Mouse (Mus musculus) limb, embryonic 11.5 days (tissue): Measurements from ENCODE around the gene Phf20. TPM values are rescaled to one million over a fixed set of nuclear protein-coding genes. Genes with fewer than 3 reads are reported as not detected.

Experiments used
- ATAC-seq: fragments of 200-750 bp; cut with Nextera tagmentation; 2 replicates; pipeline ENCODE4 v1.8.0; 2017; ENCODE audit warnings: low read depth; ENCODE audit not compliant: insufficient number of reproducible peaks, low FRiP score, low TSS enrichment
- DNase-seq: peaks from one replicate; pipeline ENCODE4 v3.0.0-alpha.2; 2015; ENCODE audit warnings: low spot score
- H3K27ac ChIP-seq: fragments of 300-500 bp; sonication (generic); replicated peaks from 2 replicates; pipeline ENCODE4 v1.5.1; 2014; ENCODE audit warnings: low read depth, mild to moderate bottlenecking, low read length
- H3K27me3 ChIP-seq: fragments of 300-500 bp; sonication (generic); 2 replicates; pipeline ENCODE4 v1.6.1; 2014; ENCODE audit warnings: mild to moderate bottlenecking, low read length, mixed read lengths; ENCODE audit not compliant: control insufficient read depth, insufficient read depth
- H3K36me3 ChIP-seq: fragments of 300-500 bp; sonication (generic); 2 replicates; pipeline ENCODE4 v1.6.1; 2014; ENCODE audit warnings: mild to moderate bottlenecking, low read length, moderate library complexity, mixed read lengths; ENCODE audit not compliant: control insufficient read depth, insufficient read depth
- H3K4me1 ChIP-seq: fragments of 300-500 bp; sonication (generic); 2 replicates; pipeline ENCODE4 v1.6.1; 2014; ENCODE audit warnings: low read length, mixed read lengths; ENCODE audit not compliant: control insufficient read depth, insufficient read depth
- H3K4me2 ChIP-seq: fragments of 300-500 bp; sonication (generic); 2 replicates; pipeline ENCODE4 v1.6.1; 2014; ENCODE audit warnings: low read depth, mild to moderate bottlenecking, moderate library complexity; ENCODE audit not compliant: severe bottlenecking
- H3K4me3 ChIP-seq: fragments of 300-500 bp; sonication (generic); 2 replicates; pipeline ENCODE4 v1.5.1; 2014; ENCODE audit warnings: low read depth, low read length
- H3K9ac ChIP-seq: fragments of 300-500 bp; sonication (generic); 2 replicates; pipeline ENCODE4 v1.6.1; 2014; ENCODE audit warnings: mild to moderate bottlenecking, low read length
- H3K9me3 ChIP-seq: fragments of 300-500 bp; sonication (generic); 2 replicates; pipeline ENCODE4 v1.6.1; 2016; ENCODE audit warnings: low read length; ENCODE audit not compliant: control insufficient read depth
- WGBS: fragments of 180-500 bp; shearing (Covaris S2); extraction: QIAGEN DNeasy Blood & Tissue Kit; methylation state at CpG from one replicate; pipeline ENCODE4 v1.1.7; 2014; 5-methylcytosine and 5-hydroxymethylcytosine counted together
- polyA plus RNA-seq: library from polyadenylated mRNA; unstranded; fragments of >200 nt; fragmentation: Nextera tagmentation; extraction: Ambion mirVana; gene quantifications from 2 replicates; pipeline ENCODE4 v1.2.1, GENCODE M21; 2014

Phf20 gene
- polyA plus RNA-seq, 1 experiment from 2014 or later: 81.0 TPM

GRCm38 (mm10) chr2:156321538-156321937, 125.3 kb downstream of the Phf20 start:
- Histone ChIP-seq H3K4me2 (no peak overlapping the region), H3K9me3 (no peaks in the 10 kb centered on the region), H3K27me3 (no peaks in the 10 kb centered on the region), H3K9ac (no peak overlapping the region), H3K4me1 (no peaks in the 10 kb centered on the region), H3K27ac (no peak overlapping the region), H3K36me3 (no peaks in the 10 kb centered on the region), H3K4me3 (no peak overlapping the region)
- no peak for ATAC-seq
- DNase-seq: no peak
- WGBS: 90% methylated on average over 6 of the region's 6 CpGs

DNA sequence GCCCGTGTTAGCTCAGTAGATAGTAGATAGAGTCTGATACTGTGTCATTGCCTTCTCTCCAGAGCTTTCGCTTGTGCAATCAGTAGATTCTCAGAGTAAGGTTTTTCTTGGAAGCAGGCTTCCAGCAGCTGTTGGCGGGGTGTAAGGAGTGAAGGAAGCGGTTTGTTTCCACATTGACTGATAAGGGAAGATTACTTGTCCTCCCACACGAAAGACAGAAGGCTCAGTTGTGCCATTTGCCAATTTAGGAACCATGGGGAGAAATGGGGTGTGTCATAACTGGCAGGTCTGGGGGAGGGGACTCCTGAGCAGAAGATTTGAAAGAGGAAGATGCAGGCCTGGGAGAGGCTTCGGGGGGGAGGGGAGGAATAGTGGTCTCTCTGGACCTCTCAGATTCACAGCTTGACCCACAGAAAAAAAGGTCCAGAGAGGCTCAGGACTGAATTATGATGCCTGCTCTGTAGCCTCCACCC, 127.9 kb downstream of the Phf20 start:
- Histone ChIP-seq H3K4me1 (no peaks in the 10 kb centered on the region), H3K27me3 (no peaks in the 10 kb centered on the region), H3K4me3 (no peak overlapping the region), H3K4me2 (no peak overlapping the region), H3K27ac (no peak overlapping the region), H3K9me3 (no peaks in the 10 kb centered on the region), H3K36me3 (no peaks in the 10 kb centered on the region), H3K9ac (no peak overlapping the region)
- 71% methylated on average over 6 of the region's 6 CpGs for WGBS
- no peak for DNase-seq
- ATAC-seq: no peak

GRCm38 (mm10) chr2:156324681-156325080, 128.4 kb downstream of the Phf20 start:
- Histone ChIP-seq H3K9ac (no peak overlapping the region), H3K4me1 (no peaks in the 10 kb centered on the region), H3K4me3 (no peak overlapping the region), H3K4me2 (no peak overlapping the region), H3K9me3 (no peaks in the 10 kb centered on the region), H3K27me3 (no peaks in the 10 kb centered on the region), H3K36me3 (no peaks in the 10 kb centered on the region), H3K27ac (no peak overlapping the region)
- ATAC-seq (no peak), DNase-seq (no peak)
- WGBS: 37% methylated on average over 5 of the region's 5 CpGs

- ATAC-seq (no peak), DNase-seq (no peak)
- Histone ChIP-seq H3K9me3 (no peaks in the 10 kb centered on the region), H3K4me2 (no peak overlapping the region), H3K4me3 (no peak overlapping the region), H3K4me1 (no peaks in the 10 kb centered on the region), H3K27me3 (no peaks in the 10 kb centered on the region), H3K36me3 (no peaks in the 10 kb centered on the region), H3K27ac (no peak overlapping the region), H3K9ac (no peak overlapping the region)
- WGBS: 21% methylated on average over 1 of the region's 1 CpGs
Observed at GRCm38 (mm10) chr2:156330681-156331080, 134.4 kb downstream of the Phf20 start.

- ATAC-seq (no peak), DNase-seq (no peak)
- Histone ChIP-seq H3K4me1 (no peaks in the 10 kb centered on the region), H3K27ac (no peak overlapping the region), H3K4me2 (no peak overlapping the region), H3K9ac (no peak overlapping the region), H3K9me3 (no peaks in the 10 kb centered on the region), H3K4me3 (no peak overlapping the region), H3K27me3 (no peaks in the 10 kb centered on the region), H3K36me3 (no peaks in the 10 kb centered on the region)
- WGBS: 88% methylated on average over 7 of the region's 7 CpGs
Observed at GRCm38 (mm10) chr2:156331446-156331965, 135.2 kb downstream of the Phf20 start.

DNA sequence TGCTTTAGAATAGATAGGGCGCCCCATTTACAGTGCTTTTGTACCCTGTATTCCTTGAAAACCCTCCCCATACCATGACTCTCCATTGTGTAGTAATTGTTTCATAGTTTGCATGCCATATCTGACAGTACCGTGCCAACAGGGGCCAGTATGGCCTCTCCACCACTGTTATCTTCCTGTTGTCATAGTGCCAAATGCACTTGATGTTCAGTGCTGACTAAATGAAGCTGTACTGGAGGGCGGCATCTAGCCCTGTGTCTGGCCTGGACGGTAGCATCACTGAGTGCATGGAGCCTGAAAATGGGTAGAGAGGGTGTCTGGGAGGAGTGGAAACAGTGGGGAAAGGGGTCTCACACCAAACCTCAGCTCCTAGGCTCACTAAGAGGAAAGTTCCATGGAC, 143.8 kb downstream of the Phf20 start:
- Histone ChIP-seq H3K27ac (no peak overlapping the region), H3K4me1 (no peaks in the 10 kb centered on the region), H3K9me3 (no peaks in the 10 kb centered on the region), H3K4me2 (no peak overlapping the region), H3K4me3 (no peak overlapping the region), H3K36me3 (no peaks in the 10 kb centered on the region), H3K27me3 (no peaks in the 10 kb centered on the region), H3K9ac (no peak overlapping the region)
- ATAC-seq (no peak), DNase-seq (no peak)
- 92% methylated on average over 4 of the region's 4 CpGs for WGBS

DNA sequence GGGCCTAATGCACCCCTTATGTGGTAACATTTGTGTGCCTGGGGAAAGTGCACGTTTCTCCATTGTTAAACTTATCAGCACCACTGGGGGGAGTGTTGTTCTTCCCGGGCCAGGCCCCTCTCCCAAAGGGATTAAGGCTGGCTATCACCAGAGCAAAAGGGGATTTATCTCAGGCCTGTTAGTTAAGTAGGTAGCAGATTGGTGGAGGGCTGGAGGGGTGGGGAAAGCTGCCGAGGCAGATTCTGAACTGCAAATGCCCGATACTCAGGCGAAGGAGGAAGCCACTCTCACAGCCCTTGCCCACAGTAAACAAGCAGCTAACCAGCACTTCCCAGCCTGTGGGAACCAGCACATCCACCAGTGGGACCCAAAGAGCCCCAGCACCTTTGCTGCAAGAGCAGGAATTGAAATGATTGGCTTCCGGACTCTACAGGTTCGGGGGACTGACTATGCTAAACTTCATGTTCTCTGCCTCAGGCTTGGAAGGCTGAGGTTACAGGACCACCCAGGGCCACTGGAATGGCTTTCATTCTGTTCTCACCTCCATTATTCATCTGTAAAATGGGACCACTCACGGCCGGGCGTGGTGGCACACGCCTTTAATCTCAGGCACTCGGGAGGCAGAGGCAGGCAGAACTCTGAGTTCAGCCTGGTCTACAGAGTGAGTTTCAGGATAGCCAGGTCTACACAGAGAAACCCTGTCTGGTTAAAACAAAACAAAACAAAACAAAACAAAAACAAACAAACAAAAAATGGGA, 148.7 kb downstream of the Phf20 start:
- H3K9ac ChIP-seq: no peak overlapping the region
- DNase-seq: peak; percentile 23
- 61% methylated on average over 12 of the region's 12 CpGs for WGBS
- H3K36me3 ChIP-seq: no peaks in the 10 kb centered on the region
- H3K4me1 ChIP-seq: no peaks in the 10 kb centered on the region
- H3K27me3 ChIP-seq: no peaks in the 10 kb centered on the region
- H3K4me2 ChIP-seq: no peak overlapping the region
- no peak for ATAC-seq
- no peak overlapping the region for H3K27ac ChIP-seq
- H3K4me3 ChIP-seq: no peak overlapping the region
- no peaks in the 10 kb centered on the region for H3K9me3 ChIP-seq

- Histone ChIP-seq H3K9me3 (no peaks in the 10 kb centered on the region), H3K4me3 (no peak overlapping the region), H3K27me3 (no peaks in the 10 kb centered on the region), H3K9ac (no peak overlapping the region), H3K4me1 (no peaks in the 10 kb centered on the region), H3K27ac (no peak overlapping the region), H3K4me2 (no peak overlapping the region), H3K36me3 (no peaks in the 10 kb centered on the region)
- DNase-seq: no peak
- ATAC-seq: no peak
- WGBS: 78% methylated on average over 4 of the region's 4 CpGs
Observed at GRCm38 (mm10) chr2:156348812-156349211, 152.5 kb downstream of the Phf20 start.
